Mouse (Mus musculus) ovary, postnatal 14 days (tissue): ENCODE measurements around the gene Cluap1.
"Not testable (repeated sequence)": the region's sequence is repeated elsewhere in the genome, so short reads cannot be mapped to it uniquely, and the experiment has no call there.

Source experiments
- DNase-seq: peaks from one replicate; pipeline ENCODE4 v3.0.0; 2022; ENCODE audit warnings: low spot score

Cluap1 gene

GRCm38 (mm10) chr16:3934701-3935100 lies 26.1 kb downstream of the Cluap1 start:
- DNase-seq = no peak

- DNase-seq = no peak
Measured at GRCm38 (mm10) chr16:3951141-3951540, 42.5 kb downstream of the Cluap1 start.

- no peak for DNase-seq
Measured at GRCm38 (mm10) chr16:3956369-3956768, 47.8 kb downstream of the Cluap1 start.

- DNase-seq = no peak
Measured at GRCm38 (mm10) chr16:3959261-3959660, 50.7 kb downstream of the Cluap1 start.

GRCm38 (mm10) chr16:3964990-3965389 lies 56.4 kb downstream of the Cluap1 start:
- DNase-seq = no peak

GRCm38 (mm10) chr16:3965534-3965933 lies 56.9 kb downstream of the Cluap1 start:
- no peak for DNase-seq

- DNase-seq = not testable (repeated sequence)
Measured at GRCm38 (mm10) chr16:3974456-3974855, 65.9 kb downstream of the Cluap1 start.

- DNase-seq = no peak
Measured at GRCm38 (mm10) chr16:3975658-3976057, 67.1 kb downstream of the Cluap1 start.

- no peak for DNase-seq
Measured at GRCm38 (mm10) chr16:3976251-3976671, 67.7 kb downstream of the Cluap1 start, which contains the start of gene Nlrc3. Gene Nlrc3, minus strand, starts transcription at chr16:3976632.

GRCm38 (mm10) chr16:3976712-3977111 lies 68.1 kb downstream of the Cluap1 start:
- DNase-seq = no peak

GRCm38 (mm10) chr16:3982173-3982572 lies 73.6 kb downstream of the Cluap1 start:
- no peak for DNase-seq

- no peak for DNase-seq
Measured at GRCm38 (mm10) chr16:3983146-3983700, 74.6 kb downstream of the Cluap1 start.

GRCm38 (mm10) chr16:3988410-3988809 lies 79.8 kb downstream of the Cluap1 start:
- DNase-seq = no peak
